Mouse (Mus musculus) heart, adult 8-10 months (tissue): ENCODE measurements at regions not wholly inside any gene's neighbourhood (a gene's known extent, or its start where the extent isn't known, plus 50 kb on each side); places are given as distances from the start of the nearest gene placed in this dataset.

Experiments
- DNase-seq: peaks from one replicate; pipeline ENCODE4 v3.0.0; 2022; ENCODE audit warnings: low spot score

DNA sequence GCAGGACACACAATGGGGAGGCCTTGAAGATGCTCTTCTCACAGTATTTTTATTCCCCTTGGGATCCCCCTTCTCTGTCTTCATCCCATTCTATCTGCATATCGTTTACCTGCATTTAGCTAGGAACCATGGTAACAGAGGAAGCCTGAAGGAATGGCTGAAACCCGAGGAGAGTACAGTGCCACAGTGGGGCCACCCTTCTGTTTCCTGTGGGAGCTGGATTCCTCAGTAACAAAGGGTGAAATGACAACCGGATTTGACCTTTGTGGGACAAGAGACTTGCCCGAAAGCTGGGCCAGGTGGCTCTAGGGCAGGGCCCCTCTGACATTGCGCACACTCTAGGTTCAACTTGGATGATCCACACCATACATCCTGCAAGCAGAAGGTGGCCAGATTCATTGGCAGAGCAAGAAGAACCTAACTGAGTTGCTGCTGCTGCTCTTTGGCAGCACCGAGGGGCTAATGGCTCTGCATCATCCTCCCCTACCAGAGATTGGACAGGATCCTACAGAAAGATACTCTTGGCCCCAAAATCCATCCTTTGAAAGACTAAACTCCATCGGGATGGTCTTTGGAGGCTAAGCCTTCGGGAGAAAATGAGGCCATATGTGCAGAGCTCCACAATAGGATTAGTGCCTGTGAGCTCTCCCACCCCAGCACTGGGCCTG is 310.0 kb downstream of the Sox9 start:
- no peak for DNase-seq

DNA sequence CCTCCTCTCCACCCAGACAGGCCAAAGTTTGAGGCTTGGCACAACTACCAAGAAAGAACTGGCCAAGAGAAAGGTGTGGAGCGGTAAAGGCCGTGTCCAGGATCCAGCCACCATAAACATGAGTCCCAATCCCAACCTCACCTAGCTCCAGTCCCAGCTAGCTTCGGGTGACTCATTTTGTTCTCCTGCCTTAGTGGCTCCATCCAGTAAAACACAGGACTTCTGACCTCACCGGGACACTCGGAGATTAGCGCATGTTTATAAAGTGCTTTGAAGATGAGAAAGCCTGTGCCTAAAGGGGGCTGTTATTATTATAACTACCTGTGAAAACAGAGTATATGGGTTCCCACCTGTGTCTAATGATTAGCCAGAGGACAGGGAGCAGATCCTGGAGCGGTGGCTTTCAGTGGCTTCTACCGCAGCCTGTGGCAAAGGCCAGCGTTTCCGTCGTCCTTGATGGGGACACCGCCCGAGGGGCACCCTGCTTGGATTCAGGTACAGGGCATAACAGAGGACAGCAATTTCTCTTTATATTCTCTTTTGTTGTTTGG is 311.9 kb downstream of the Sox9 start:
- DNase-seq = no peak

DNA sequence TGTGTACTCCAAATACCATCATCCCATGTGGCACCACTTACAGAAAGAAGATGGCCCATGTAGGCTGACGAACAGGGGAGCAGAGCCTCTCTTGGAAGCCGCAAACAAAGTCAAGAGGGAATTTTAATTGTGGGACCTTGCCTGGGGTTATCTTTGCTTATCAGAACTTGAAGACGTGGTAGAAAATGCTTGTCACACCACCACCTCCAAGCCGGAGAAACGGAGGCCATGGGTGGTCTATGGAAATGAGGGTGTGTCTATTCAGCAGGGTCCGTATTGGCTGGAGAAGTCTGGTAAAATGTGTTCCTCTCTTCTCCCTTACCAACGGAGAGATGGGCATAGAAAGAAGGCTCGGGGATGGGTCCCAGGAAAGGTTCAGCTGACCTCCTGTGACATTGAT is 313.6 kb downstream of the Sox9 start:
- no peak for DNase-seq

DNA sequence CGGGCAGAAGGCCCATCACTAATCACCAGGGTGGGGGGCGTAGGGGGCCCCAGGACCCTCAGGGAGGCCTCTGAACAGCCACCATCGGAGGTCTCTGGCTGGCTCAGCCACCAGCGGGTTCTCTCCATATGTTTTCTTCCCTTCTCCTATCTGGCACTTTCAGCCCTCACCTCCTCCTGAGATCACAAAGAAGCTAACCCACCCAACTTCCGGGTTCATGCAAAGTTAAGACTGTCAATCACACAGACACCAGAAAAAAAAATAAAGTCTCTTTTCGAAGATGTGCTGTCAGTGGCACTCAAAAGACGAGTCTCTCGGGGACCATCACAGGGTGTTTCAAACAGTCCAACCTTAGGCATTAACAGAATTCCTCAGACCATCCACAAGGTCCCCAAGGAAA is 314.2 kb downstream of the Sox9 start:
- DNase-seq = no peak

DNA sequence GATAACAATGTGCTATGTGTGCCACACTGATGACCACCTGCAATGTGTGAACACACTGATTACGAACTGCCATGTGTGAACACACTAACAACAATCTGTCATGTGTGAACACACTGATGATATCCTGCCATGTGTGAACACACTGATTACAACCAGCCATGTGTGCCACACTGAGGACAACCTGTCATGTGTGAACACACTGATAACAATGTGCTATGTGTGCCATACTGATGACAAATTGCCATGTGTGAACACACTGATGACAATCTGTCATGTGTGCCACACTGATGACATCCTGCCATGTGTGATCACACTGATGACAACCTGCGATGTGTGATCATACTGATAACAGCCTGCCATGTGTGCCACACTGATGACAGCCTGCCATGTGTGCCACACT is 316.3 kb downstream of the Sox9 start:
- DNase-seq = no peak

DNA sequence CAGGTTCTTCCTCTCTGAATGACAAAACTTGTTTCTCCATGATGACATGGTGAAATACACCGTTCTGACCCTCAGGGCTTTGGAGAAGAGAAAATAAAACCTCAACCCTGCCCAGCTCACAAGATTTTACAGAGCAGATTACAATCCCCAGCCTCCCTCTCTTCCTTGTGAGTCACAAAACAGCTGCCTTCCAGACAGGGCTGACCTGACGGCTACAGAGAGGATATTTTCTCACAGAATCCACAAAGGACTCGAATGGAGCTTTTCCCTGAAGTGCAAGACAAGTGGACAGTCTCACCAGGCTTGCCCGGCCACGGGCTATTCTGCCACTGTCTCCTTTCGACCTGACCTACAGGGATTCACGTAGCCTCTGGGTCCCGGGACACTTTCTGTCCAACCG is 318.8 kb downstream of the Sox9 start:
- no peak for DNase-seq

DNA sequence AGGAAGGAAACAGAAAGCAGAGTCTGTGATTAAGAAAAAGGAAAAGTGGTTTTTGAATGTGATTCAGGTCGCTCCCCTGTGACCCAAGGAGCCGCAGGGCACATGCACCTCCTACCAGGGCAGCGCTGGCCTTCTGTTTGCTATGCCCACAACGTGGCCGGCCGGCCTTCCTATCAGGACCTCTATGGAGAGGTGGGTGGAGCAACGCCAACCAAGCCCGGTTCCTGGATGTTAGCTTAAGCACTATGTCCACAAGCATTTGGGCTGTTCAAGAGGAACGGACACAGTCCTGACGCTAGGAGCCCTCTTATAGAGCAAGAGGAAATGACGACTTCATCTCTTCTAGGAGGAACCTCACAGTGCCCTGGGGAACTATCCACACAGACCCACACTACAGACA is 319.5 kb downstream of the Sox9 start:
- DNase-seq = peak; percentile 18

DNA sequence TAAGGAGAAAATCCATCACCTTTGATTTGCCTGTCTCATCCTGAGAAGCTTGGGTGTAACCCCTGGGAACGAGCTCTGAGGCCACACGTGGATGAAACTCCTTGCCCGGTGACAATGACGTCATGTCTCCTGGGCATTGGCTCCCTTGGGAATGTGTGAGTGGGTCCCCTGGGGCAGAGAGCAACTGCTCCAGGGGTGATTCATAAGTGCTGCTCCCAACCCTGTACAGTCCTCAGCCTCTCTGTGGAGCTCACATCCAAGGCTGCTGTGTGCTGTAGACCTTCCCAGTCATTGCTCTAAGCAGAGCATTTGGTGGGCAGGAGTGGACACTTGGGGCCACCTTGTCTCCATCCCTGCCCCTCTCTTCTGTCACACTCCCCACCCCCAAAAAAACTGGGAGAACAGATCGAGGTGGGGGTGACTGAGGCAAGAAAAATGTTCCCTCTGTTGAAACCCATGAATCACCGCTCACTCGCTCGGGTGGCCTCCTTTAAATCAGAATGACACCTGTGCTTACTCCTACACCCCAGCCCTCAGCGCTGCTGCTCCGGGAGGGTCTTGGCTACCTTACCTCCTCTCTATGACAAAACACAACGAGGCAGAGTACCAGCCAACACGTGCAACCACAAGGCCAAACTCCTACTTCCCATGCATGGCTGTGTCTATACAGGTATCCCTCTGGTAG is 321.3 kb downstream of the Sox9 start:
- DNase-seq = no peak

DNA sequence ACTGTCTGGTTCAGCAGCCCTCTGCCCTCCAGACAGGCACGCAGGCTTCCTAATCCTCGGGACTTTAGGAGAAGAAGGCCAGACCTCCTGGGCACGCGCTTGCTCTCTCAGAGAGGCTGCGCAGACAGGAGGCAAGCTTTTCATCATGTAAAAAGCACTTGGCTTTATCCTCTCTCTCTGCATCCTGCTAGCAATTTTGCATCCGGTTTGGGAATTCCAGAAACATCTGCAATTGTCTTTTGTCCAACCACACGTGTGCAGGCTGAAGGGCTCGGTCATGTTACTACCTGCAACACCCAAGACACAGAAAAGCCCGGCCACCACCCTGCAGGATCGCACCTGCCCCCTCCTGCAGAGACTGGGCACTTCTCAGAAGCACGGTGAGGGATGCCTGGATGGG is 323.3 kb downstream of the Sox9 start:
- DNase-seq = no peak

DNA sequence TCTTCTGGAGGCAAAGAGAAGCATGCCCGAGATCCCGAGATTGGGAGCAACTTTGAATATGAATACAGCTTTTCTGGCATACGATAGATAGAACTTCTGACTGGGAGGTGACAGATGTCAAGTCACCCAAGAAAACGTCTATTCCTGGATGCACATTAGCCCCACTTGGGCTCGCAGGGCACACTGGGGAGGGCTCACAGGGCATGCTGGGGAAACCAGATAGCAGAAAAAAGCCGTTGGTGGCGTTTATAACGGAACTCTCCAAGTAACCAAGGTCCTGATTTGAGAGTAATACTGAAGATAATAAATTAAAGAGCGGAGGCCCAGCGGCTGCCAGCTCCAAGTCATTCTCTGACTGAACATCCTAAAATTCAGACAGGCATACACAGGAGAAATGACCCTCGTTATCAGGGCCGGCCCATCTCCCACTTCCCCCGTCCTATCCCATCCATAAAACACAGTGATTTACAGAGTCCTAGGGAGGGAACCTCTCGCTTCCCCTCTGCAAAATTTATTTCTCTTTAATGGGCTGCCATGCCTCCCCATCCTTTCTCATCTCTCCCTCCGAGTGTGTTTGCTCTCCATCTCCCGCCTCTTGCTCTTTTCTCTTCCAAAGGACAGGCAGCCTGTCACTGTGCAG is 325.3 kb downstream of the Sox9 start:
- no peak for DNase-seq

DNA sequence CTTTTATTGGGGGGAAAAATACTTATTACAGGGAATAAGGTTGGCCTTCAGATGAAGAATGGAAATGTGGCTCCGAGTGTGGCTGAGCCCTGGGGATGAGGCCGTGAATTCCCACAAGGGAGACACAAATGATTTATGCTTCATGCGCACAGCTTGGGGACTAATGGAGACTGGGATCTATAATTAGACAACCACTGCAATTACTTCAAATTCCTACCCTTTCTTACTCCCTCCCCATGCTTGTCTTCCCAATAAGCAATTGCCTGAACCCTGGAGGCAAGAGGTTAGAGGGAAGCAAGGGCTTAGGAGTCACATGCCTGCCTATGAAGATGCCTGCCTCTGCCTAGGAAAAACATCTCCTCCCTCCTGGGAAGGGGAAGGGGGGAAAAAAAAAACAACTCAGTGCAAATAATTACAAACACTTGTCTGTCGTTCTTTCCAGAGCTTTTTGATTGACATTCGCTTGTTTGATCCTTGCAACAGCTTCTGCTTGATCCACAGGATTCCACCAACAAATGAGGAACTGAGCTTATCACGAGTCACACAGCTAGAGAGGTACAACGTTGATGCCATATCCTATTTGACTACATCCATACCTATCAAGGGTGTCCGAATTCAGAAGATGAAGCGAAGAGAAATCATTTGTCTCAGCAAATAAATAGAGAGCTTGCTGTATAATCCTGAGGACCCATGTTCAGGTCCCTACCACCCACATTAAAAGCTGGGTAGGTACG is 326.1 kb downstream of the Sox9 start:
- no peak for DNase-seq

DNA sequence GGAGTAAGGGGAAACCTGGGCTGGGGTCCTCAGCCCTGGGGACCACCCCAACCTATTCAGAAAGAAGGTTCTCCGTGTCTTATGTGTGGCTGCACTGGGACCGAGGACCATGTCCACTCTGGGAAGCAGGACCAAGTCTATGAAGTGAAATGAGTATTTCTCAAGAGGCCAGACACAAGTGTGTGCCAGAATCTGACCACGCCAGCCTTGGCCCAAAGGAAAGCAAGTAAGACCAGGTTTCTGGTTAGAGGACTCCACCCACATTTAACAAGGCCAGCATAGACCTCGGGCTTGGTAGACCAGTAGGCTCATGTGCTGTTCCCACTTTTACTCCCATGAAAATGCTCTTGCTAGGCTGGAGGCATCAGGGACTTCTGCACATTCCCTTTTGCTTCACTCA is 327.1 kb downstream of the Sox9 start:
- no peak for DNase-seq

DNA sequence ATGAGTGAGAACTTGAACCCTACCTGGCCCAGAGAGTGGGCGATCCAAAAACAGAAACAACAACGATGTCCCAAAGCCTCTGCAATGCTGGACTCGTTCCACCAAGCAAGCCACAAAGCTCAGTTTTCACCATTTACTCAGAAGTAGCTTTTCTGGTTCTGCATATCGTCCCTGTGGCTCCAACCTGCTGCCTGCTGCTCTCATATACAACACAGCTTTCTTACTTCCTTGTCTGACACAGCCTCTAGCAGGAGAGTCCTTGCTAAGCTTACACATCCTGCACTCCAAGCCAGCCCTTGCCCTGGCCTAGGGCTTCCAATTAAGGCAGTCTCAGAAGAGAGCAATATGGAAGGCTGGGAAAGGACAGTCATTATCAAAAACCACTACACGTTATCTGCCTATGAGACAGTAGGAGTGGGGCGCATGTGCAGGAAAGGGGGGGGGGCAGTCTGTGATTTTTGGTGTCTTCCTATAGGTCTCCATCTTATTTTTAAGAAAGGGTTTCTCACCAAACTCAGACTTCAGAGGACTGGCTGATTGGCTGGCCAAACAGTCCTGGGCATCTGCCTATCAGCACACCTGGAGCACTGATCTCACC is 331.3 kb downstream of the Sox9 start:
- DNase-seq = no peak

DNA sequence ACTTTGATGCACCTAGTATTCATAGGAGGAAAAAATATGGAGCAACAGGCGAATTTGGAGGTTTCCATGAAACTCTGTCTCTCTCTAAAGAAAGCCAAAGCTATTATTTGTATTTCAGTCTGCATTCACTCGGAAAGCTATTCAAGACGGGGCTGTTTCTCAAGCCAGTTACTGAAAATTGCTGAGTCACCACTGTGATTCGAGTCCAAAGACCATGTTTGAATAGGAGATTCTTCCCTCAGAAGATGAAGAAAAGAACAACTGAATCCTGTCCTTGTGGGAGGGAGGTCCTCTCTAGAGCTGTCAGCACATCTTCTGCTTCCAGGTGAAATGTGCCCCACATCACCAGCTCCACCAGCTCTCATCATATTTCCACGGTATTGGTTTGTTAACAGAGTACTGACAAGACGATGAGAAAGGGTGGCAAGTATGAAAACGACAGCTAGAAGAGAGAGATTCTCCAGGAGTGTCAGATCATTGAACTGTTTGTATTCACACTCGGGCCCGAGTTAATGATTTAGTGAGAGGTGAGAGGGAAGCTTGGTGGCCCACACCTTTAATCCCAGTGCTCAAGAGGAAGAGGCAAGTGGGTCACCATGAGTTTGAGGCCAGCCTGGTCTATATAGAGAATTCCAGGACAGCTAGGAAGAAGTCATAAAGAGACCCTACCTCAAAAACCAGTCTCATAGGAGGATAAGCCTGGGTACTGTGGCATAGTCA is 335.3 kb downstream of the Sox9 start:
- no peak for DNase-seq

DNA sequence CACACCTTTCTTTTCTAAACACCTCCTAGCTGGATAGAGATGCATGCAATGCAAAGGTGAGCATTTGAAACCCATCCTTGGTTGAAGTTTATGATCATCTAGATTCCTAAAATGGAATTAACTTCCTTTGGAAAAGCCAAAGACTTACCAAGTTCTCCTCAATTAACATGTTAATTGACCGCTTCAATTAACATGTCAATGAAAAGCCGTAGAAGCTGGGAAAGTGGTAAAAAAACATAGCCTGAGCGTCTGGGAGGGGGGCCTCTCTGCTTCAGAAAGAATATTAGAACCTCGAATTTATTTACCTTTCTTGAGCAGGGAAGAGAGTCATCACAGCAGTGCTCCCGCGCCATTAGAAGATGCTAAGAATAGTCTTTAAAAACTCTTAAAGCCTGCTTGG is 338.5 kb downstream of the Sox9 start:
- no peak for DNase-seq

DNA sequence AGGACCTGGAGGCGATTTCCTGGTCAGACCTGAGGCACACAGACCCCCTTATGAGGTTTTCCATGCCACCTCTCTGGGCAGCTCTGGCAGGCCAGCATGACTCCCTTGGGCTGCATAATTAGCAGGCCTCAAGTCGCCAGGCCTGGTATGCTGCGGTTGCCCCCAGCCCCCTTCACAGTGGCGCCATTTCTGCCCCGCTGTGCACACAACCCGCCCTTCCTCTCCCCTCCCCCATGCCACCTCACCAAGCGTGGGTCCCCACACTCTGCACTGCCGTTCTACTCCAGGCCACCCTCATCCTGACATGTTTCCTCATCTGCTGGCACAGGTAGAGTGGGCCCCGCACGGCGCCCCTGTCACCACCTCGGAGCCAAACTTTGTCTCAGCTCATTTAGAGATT is 339.3 kb downstream of the Sox9 start:
- DNase-seq = no peak

DNA sequence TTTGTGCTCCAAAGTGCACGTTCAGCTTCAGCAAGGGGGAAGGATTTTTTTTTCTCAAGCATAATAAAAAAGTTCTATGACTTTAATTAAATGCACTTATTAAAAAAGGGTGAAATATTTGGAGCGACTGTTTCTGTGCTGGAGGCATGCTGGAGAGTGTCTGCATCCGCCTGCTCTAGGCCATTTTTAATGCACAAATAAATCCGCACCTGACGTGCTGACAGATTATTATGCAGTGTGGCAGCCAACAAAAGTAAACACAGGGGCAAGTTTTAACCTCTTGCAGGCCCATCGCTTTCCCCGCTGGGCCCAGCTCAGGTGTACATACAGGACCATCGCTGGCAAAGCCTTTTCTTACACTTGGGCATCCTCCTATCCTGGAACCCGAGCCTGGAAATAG is 340.1 kb downstream of the Sox9 start:
- no peak for DNase-seq

DNA sequence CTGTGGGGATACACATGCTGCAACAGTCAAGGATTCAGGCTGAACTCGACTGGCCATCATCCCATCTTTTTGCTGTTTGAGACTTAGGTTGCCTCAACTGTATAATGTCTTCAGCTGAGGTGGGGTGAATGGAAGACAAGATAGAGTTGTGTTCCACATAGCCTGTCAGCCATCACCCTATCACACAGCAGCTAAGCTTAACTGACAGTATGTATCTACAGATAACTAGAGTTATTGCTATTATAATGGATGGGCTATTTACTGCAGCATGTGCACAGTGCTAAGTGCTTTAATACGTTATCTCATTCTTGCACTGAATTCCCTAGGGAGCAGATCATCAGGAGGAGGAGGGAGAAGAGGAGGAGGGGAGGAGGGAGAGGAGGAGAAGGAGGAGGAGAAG is 340.9 kb downstream of the Sox9 start:
- no peak for DNase-seq

DNA sequence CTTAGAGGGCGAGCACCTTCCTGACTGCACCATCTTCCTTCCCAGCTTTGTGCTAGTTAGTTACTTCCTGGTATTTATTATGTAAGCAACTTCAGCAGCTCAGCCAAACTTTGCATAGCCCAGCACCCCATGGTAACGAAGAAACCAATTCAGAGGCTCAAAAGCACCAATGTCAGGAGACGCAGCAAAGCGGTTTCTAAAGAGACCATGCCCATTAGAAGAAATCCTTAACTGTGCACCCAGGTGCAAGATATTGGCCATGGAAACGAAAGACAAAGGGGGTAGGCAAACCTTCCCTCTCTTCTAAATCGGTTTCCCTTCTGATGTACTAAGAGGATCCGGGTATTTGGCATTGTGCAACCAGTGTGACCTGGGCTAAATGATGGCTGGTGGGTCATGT is 343.8 kb downstream of the Sox9 start:
- no peak for DNase-seq

DNA sequence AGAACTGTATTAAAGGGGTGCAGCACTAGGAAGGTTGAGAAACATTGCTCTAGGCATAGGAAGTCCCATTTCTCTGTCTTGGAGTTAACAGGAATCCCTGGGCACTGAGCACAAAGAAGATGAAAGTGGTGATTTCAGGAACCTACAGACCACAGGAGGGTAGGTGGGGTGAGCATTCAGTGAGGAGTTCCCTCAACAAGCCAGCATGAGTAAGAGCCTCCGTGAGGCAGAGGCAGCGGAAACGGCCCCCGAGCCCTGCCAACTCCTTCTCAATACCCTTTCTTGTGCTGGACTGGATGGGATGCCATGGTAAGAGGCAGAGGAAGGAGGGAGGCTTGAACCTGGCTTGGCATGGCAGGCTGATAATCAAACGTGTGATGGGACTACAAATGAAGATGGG is 347.2 kb downstream of the Sox9 start:
- DNase-seq = no peak

DNA sequence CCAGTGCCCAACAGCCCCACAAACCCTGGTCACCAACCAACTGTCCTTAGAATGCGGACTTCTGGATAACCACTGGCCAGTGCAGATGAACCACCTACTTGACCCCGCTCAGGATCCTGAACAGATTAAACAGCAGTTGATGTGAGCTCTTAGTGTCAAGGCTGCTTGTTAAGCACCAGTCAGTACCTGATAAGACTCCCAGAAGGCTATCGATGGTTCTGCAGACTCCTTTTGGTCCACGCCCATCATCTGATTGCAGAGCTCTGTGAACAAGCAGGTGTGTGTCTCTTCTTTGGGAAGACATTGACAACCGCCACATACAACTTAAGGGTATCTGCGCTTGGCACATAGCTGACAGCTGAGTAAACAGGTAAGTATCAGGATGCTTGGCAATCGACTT is 348.0 kb downstream of the Sox9 start:
- no peak for DNase-seq
